Mouse (Mus musculus) forebrain, embryonic 13.5 days (tissue): ENCODE results near the gene Actb. TPM values are rescaled to one million over a fixed set of nuclear protein-coding genes. Genes with fewer than 3 reads are reported as not detected.

Experiments
- ATAC-seq: fragments of 200-750 bp; cut with Nextera tagmentation; 2 replicates; pipeline ENCODE4 v1.8.0; 2017
- H3K27ac ChIP-seq: fragments of 300-500 bp; sonication (generic); 2 replicates; pipeline ENCODE4 v1.5.1; 2015; ENCODE audit warnings: inconsistent platforms, mild to moderate bottlenecking, moderate library complexity
- H3K27me3 ChIP-seq: fragments of 300-500 bp; sonication (generic); 2 replicates; pipeline ENCODE4 v1.6.1; 2015; ENCODE audit warnings: mild to moderate bottlenecking, inconsistent platforms
- H3K36me3 ChIP-seq: fragments of 300-500 bp; sonication (generic); 2 replicates; pipeline ENCODE4 v1.6.1; 2015; ENCODE audit warnings: mild to moderate bottlenecking, inconsistent platforms; ENCODE audit not compliant: poor library complexity, severe bottlenecking
- H3K4me1 ChIP-seq: fragments of 300-500 bp; sonication (generic); 2 replicates; pipeline ENCODE4 v1.6.1; 2015; ENCODE audit warnings: inconsistent platforms
- H3K4me2 ChIP-seq: fragments of 300-500 bp; sonication (generic); 2 replicates; pipeline ENCODE4 v1.6.1; 2015; ENCODE audit warnings: inconsistent platforms, mild to moderate bottlenecking, moderate library complexity
- H3K4me3 ChIP-seq: fragments of 300-500 bp; sonication (generic); 2 replicates; pipeline ENCODE4 v1.5.1; 2015; ENCODE audit warnings: mild to moderate bottlenecking, inconsistent platforms
- H3K9ac ChIP-seq: fragments of 300-500 bp; sonication (generic); 2 replicates; pipeline ENCODE4 v1.6.1; 2015; ENCODE audit warnings: mild to moderate bottlenecking, inconsistent platforms
- H3K9me3 ChIP-seq: fragments of 300-500 bp; sonication (generic); replicated peaks from 2 replicates; pipeline ENCODE4 v1.6.1; 2016; ENCODE audit warnings: inconsistent platforms
- WGBS: fragments of 180-500 bp; shearing (Covaris S2); methylation state at CpG from one replicate; pipeline ENCODE4 v1.1.7; 2015; 5-methylcytosine and 5-hydroxymethylcytosine counted together
- polyA plus RNA-seq: library from polyadenylated mRNA; unstranded; fragments of >200 nt; fragmentation: Nextera tagmentation; extraction: Ambion mirVana; gene quantifications from 2 replicates; pipeline ENCODE4 v1.2.1, GENCODE M21; 2015

Actb gene
- polyA plus RNA-seq, 1 experiment from 2014 or later = 18,325 TPM

- Histone ChIP-seq H3K27me3 (no peaks in the 10 kb centered on the region), H3K9me3 (peaks cover 6% of the 10 kb centered on the region; the same call in 1 of the 2 replicates), H3K36me3 (no peaks in the 10 kb centered on the region), H3K4me2 (no peak overlapping the region), H3K9ac (no peak overlapping the region), H3K27ac (no peak overlapping the region), H3K4me3 (no peak overlapping the region), H3K4me1 (peaks cover 15% of the 10 kb centered on the region)
- no peak for ATAC-seq
- WGBS = 82% methylated on average over 4 of the region's 4 CpGs
Observed at GRCm38 (mm10) chr5:142856408-142856807, 50.1 kb downstream of the Actb start.

GRCm38 (mm10) chr5:142854877-142855276, 51.7 kb downstream of the Actb start:
- Histone ChIP-seq H3K9me3 (peaks cover 6% of the 10 kb centered on the region; the same call in 1 of the 2 replicates), H3K9ac (no peak overlapping the region), H3K4me2 (no peak overlapping the region), H3K4me1 (peaks cover 15% of the 10 kb centered on the region), H3K36me3 (no peaks in the 10 kb centered on the region), H3K27me3 (no peaks in the 10 kb centered on the region), H3K4me3 (no peak overlapping the region), H3K27ac (no peak overlapping the region)
- 78% methylated on average over 10 of the region's 10 CpGs for WGBS
- no peak for ATAC-seq

- H3K4me3 ChIP-seq = no peak overlapping the region
- no peak overlapping the region for H3K9ac ChIP-seq
- H3K9me3 ChIP-seq = peaks cover 6% of the 10 kb centered on the region; the same call in 1 of the 2 replicates
- H3K4me2 ChIP-seq = no peak overlapping the region
- peaks cover 15% of the 10 kb centered on the region for H3K4me1 ChIP-seq
- no peak overlapping the region for H3K27ac ChIP-seq
- no peaks in the 10 kb centered on the region for H3K27me3 ChIP-seq
- ATAC-seq = no peak
- no peaks in the 10 kb centered on the region for H3K36me3 ChIP-seq
- 88% methylated on average over 6 of the region's 6 CpGs for WGBS
Observed at GRCm38 (mm10) chr5:142853585-142853984, 53.0 kb downstream of the Actb start.

Other genes with a start within 250 kb of the Actb start
- 50.9 and 54.0 TPM in 2 replicates for gene Slc29a4, start 214.2 kb downstream of the Actb start, polyA plus RNA-seq
- gene Tnrc18, start 89.1 kb downstream of the Actb start, polyA plus RNA-seq = 34.7 and 35.9 TPM in 2 replicates
- 30.7 and 35.1 TPM in 2 replicates for gene Fbxl18, start 11.3 kb downstream of the Actb start, polyA plus RNA-seq
- 521 and 522 TPM in 2 replicates for gene Fscn1, start 53.6 kb upstream of the Actb start, polyA plus RNA-seq
- gene Rnf216, start 206.2 kb upstream of the Actb start, polyA plus RNA-seq = 36.7 and 38.4 TPM in 2 replicates
- gene Olfr718-ps1, start 240.8 kb upstream of the Actb start, polyA plus RNA-seq = 0.05 TPM in 1 of 2 replicates, not detected in the other